Mouse (Mus musculus): ENCODE data around the gene Cmpk2.

GRCm38 (mm10) chr12:26510971-26511370 is 42.0 kb downstream of the Cmpk2 start:
- TF ChIP-seq CTCF (IDR thresholded peaks at IDR 0.05; ENCODE audit: extremely low read depth, insufficient read depth, insufficient read length, insufficient replicate concordance), result no peak
- TF ChIP-seq POLR2A (IDR thresholded peaks at IDR 0.05; ENCODE audit: low read depth, low read length), result no peak
